Mouse (Mus musculus): Measurements from ENCODE around the gene Xcl1.

GRCm38 (mm10) chr1:164975276-164975675 lies 39.9 kb upstream of the Xcl1 start:
- TF ChIP-seq GATA1 (IDR thresholded peaks at IDR 0.05; ENCODE audit: low read length) (no peak), TAL1 (IDR thresholded peaks at IDR 0.05; ENCODE audit: low read length) (no peak)
